22 mouse cellular contexts compared by ENCODE assay signal in genomic region chr5:105605736-105606135, GRCm38 (mm10).
A peak's percentile ranks its signal among the peaks of the same experiment; 100 is the strongest.
DNase-seq lines count a peak whose midpoint lies in the region; ATAC-seq and TF ChIP-seq lines count a peak whose summit lies in the region.
"Had no signal": no experiment of that assay in that cellular context is flagged by ENCODE, and none has a peak within 500 bp of the region (broad histone marks: within the 10 kb centered on the region; RNA-seq: fewer than 3 reads in every experiment).

No protein-coding gene starts in this region.

- DNase-seq in layer of hippocampus, adult 2 months (ENCODE audit: low spot score in 2 of 2): no peak
- DNase-seq in layer of hippocampus, postnatal 25 days (ENCODE audit: extremely low spot score in 1 of 2, low spot score in 1 of 2): no peak
- peak; percentile 93 for DNase-seq in Muller cell, postnatal 12 days (ENCODE audit: inconsistent ontology term)
- DNase-seq in brain, adult 2 months (ENCODE audit: low read depth, low spot score): peak; percentile 13
- DNase-seq in thymus, postnatal 14 days: no peak
- DNase-seq: adrenal gland, adult 8-10 months; adrenal gland, postnatal 14 days; adrenal gland, postnatal 36 days; cerebellum, adult 11-12 months; cerebellum, adult 2 months; cerebellum, adult 9-10 months; cerebellum, postnatal 10 days; cerebellum, postnatal 25 days had no signal

- no peak for TF ChIP-seq CTCF in layer of hippocampus, adult 2 months (conservative IDR thresholded peaks at IDR 0.05)

- peak overlapping the region; percentile 69; the same call in 1 of the 2 replicates for H3K27ac ChIP-seq in layer of hippocampus, adult 2 months
- H3K27ac ChIP-seq: embryonic facial prominence, embryonic 10.5 days; embryonic facial prominence, embryonic 12.5 days; forebrain, embryonic 10.5 days; forebrain, embryonic 12.5 days had no signal

- no peak for ATAC-seq in erythroid progenitor cell, adult 5-6 weeks (replicated peaks; ENCODE audit: low FRiP score, poor library complexity, severe bottlenecking)
- ATAC-seq: activated CD4-positive, CD25-positive, alpha-beta regulatory T cell, adult 4 months; forebrain, embryonic 14.5 days; forebrain, embryonic 16.5 days; Patski had no signal

- no peak overlapping the region for H3K4me3 ChIP-seq in layer of hippocampus, adult 2 months
- H3K4me3 ChIP-seq: embryonic facial prominence, embryonic 10.5 days; embryonic facial prominence, embryonic 12.5 days; forebrain, embryonic 10.5 days; forebrain, embryonic 12.5 days had no signal

Comparison
In these comparisons a context has a peak if more than half of its experiments do, and no peak if none do; other contexts are left out.
1. DNase-seq: peak in Muller cell, postnatal 12 days (single experiment) and brain, adult 2 months (single experiment); none in layer of hippocampus, adult 2 months (0 of 2), layer of hippocampus, postnatal 25 days (0 of 2) and thymus, postnatal 14 days (single experiment).